Comparison of ENCODE assay signal across 8 mouse cellular contexts in genomic region chr2:168161514-168161971, GRCm38 (mm10). TPM values are rescaled to one million over a fixed set of nuclear protein-coding genes. Genes with fewer than 3 reads are reported as not detected.
DNase-seq lines count a peak whose midpoint lies in the region; ATAC-seq and TF ChIP-seq lines count a peak whose summit lies in the region.

No protein-coding gene starts in this region.

- DNase-seq in kidney, postnatal 10 days = no peak
- no peak for DNase-seq in liver, embryonic 13.5 days
- no peak for DNase-seq in cerebellum, adult 18-20 months
- no peak for DNase-seq in adrenal gland, postnatal 14 days
- DNase-seq in B cell, adult 2 months = no peak

- H3K27ac ChIP-seq in kidney, embryonic 16.5 days (ENCODE audit: low read length) = peak overlapping the region; percentile 27; the same call in 1 of the 2 replicates
- H3K27ac ChIP-seq in forebrain, embryonic 13.5 days = no peak overlapping the region
- no peak overlapping the region for H3K27ac ChIP-seq in liver, embryonic 13.5 days
- H3K27ac ChIP-seq in small intestine, adult 2 months (ENCODE audit: insufficient read depth, low read depth, low read length) = no peak overlapping the region

- H3K9ac ChIP-seq in kidney, embryonic 16.5 days (replicated peaks; ENCODE audit: low read length) = peak overlapping the region; percentile 50
- H3K9ac ChIP-seq in forebrain, embryonic 13.5 days = peak overlapping the region; percentile 40; the same call in 1 of the 2 replicates
- peak overlapping the region; percentile 45; the same call in 1 of the 2 replicates for H3K9ac ChIP-seq in liver, embryonic 13.5 days

- 6% methylated on average over 10 of the region's 11 CpGs for WGBS in kidney, embryonic 16.5 days
- WGBS in forebrain, embryonic 13.5 days = 1% methylated on average over 11 of the region's 11 CpGs
- WGBS in liver, embryonic 13.5 days (ENCODE audit: insufficient replicate concordance) = 6% methylated on average over 11 of the region's 11 CpGs
- WGBS in small intestine, adult 2 months = 16% methylated on average over 11 of the region's 11 CpGs

- H3K27me3 ChIP-seq in kidney, embryonic 16.5 days (ENCODE audit: insufficient read depth, low read length) = no peaks in the 10 kb centered on the region
- peaks cover 6% of the 10 kb centered on the region for H3K27me3 ChIP-seq in forebrain, embryonic 13.5 days
- H3K27me3 ChIP-seq in liver, embryonic 13.5 days = peaks cover 60% of the 10 kb centered on the region
- H3K27me3 ChIP-seq in small intestine, adult 2 months (ENCODE audit: control insufficient read depth, insufficient read depth, low read length) = no peaks in the 10 kb centered on the region

- no peaks in the 10 kb centered on the region for H3K36me3 ChIP-seq in kidney, embryonic 16.5 days (ENCODE audit: insufficient read depth, low read length)
- H3K36me3 ChIP-seq in forebrain, embryonic 13.5 days (ENCODE audit: poor library complexity, severe bottlenecking) = no peaks in the 10 kb centered on the region
- H3K36me3 ChIP-seq in liver, embryonic 13.5 days = no peaks in the 10 kb centered on the region
- H3K36me3 ChIP-seq in small intestine, adult 2 months (ENCODE audit: control insufficient read depth, insufficient read depth, low read length) = no peaks in the 10 kb centered on the region

- TF ChIP-seq CTCF in small intestine, adult 2 months (IDR thresholded peaks at IDR 0.05; ENCODE audit: extremely low read depth, insufficient read length, insufficient replicate concordance, low read depth, low read length) = no peak

- H3K4me1 ChIP-seq in kidney, embryonic 16.5 days (ENCODE audit: insufficient read depth, low read length) = peaks cover 40% of the 10 kb centered on the region
- H3K4me1 ChIP-seq in forebrain, embryonic 13.5 days = peaks cover 20% of the 10 kb centered on the region
- peaks cover 57% of the 10 kb centered on the region for H3K4me1 ChIP-seq in liver, embryonic 13.5 days (replicated peaks)
- H3K4me1 ChIP-seq in small intestine, adult 2 months (ENCODE audit: control insufficient read depth, insufficient read depth, insufficient read length, low read length) = peaks cover 14% of the 10 kb centered on the region

- H3K9me3 ChIP-seq in kidney, embryonic 16.5 days (ENCODE audit: low read length) = no peaks in the 10 kb centered on the region
- H3K9me3 ChIP-seq in forebrain, embryonic 13.5 days (replicated peaks) = no peaks in the 10 kb centered on the region
- no peaks in the 10 kb centered on the region for H3K9me3 ChIP-seq in liver, embryonic 13.5 days (replicated peaks)

- peak overlapping the region; percentile 56 for H3K4me2 ChIP-seq in kidney, embryonic 16.5 days (replicated peaks; ENCODE audit: low read depth, low read length)
- H3K4me2 ChIP-seq in forebrain, embryonic 13.5 days = peak overlapping the region; percentile 51
- peak overlapping the region; percentile 62 for H3K4me2 ChIP-seq in liver, embryonic 13.5 days

- peak overlapping the region; percentile 36 for H3K4me3 ChIP-seq in kidney, embryonic 16.5 days (ENCODE audit: low read length)
- peak overlapping the region; percentile 20 for H3K4me3 ChIP-seq in forebrain, embryonic 13.5 days
- H3K4me3 ChIP-seq in liver, embryonic 13.5 days (replicated peaks) = peak overlapping the region; percentile 38
- peak overlapping the region; percentile 36 for H3K4me3 ChIP-seq in small intestine, adult 2 months (ENCODE audit: low read depth, low read length)

- ATAC-seq in kidney, embryonic 16.5 days (ENCODE audit: low FRiP score, low TSS enrichment) = 0 out of 2 replicates have a peak, but pooled peaks have one; percentile 9
- ATAC-seq in forebrain, embryonic 13.5 days = peak; percentile 37; the same call in 1 of the 2 replicates
- no peak for ATAC-seq in liver, embryonic 13.5 days (ENCODE audit: low read depth)

- no peak for TF ChIP-seq POLR2A in small intestine, adult 2 months (IDR thresholded peaks at IDR 0.05; ENCODE audit: low read depth, low read length)

RNA-seq across cellular contexts. Expression of gene Adnp, which starts 45.4 kb away (rescaled TPM):
- 1.3 and 2.3 TPM in 2 replicates for polyA plus RNA-seq in kidney, embryonic 16.5 days (2015; fragmentation: Nextera tagmentation; extraction: Ambion mirVana)
- polyA plus RNA-seq in forebrain, embryonic 13.5 days (2015; fragmentation: Nextera tagmentation; extraction: Ambion mirVana) = 2.5 and 4.0 TPM in 2 replicates
- polyA plus RNA-seq in liver, embryonic 13.5 days (2015; fragmentation: Nextera tagmentation; extraction: Ambion mirVana) = 0.71 and 0.91 TPM in 2 replicates
- 6.4 and 12.9 TPM in 2 replicates for polyA plus RNA-seq in small intestine, adult 2 months (2012; rRNA removed)
- total RNA-seq in adrenal gland, postnatal 14 days (2021) = 48.9 and 51.8 TPM in 2 replicates
